Comparison of ENCODE assay signal across 11 mouse cellular contexts in the genomic region with DNA sequence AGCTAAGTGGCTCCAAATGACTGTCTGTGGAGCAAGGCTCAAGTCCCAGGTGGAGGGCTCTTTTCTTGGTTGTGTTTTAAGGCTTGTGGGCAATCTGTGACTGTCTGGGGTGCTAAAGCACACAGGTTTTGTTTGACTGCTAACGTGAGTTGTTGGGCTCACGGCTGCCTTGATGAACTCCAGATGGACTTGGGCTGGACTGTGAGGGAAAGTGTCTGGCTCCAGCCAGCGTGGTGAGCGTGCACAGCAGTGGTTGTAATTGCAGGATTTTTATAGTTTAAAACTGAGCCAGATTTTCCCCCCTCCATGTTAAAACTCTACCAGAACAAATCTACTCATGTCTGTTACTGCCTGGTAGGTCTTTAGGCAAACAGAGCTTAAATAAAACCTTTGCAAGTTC. TPM values are rescaled to one million over a fixed set of nuclear protein-coding genes. Genes with fewer than 3 reads are reported as not detected.
DNase-seq lines count a peak whose midpoint lies in the region; ATAC-seq and TF ChIP-seq lines count a peak whose summit lies in the region.
"Had no signal": no experiment of that assay in that cellular context is flagged by ENCODE, and none has a peak within 500 bp of the region (broad histone marks: within the 10 kb centered on the region; RNA-seq: fewer than 3 reads in every experiment).

No protein-coding gene starts in this region.

- H3K27me3 ChIP-seq in testis, adult 2 months (ENCODE audit: control insufficient read depth, insufficient read depth, low read length): no peaks in the 10 kb centered on the region
- H3K27me3 ChIP-seq in kidney, postnatal 0 days (ENCODE audit: insufficient read depth, low read length): no peaks in the 10 kb centered on the region
- no peaks in the 10 kb centered on the region for H3K27me3 ChIP-seq in stomach, postnatal 0 days (ENCODE audit: control insufficient read depth, insufficient read depth, low read length)

- TF ChIP-seq EP300 in stomach, postnatal 0 days (optimal IDR thresholded peaks at IDR 0.05): no peak

- H3K4me1 ChIP-seq in testis, adult 2 months (ENCODE audit: control insufficient read depth, insufficient read depth, low read length): peaks cover 6% of the 10 kb centered on the region
- H3K4me1 ChIP-seq in kidney, postnatal 0 days (replicated peaks; ENCODE audit: insufficient read depth, low read length): peaks cover 10% of the 10 kb centered on the region
- H3K4me1 ChIP-seq in stomach, postnatal 0 days (replicated peaks; ENCODE audit: control insufficient read depth, insufficient read depth): no peaks in the 10 kb centered on the region

- H3K36me3 ChIP-seq in testis, adult 2 months (ENCODE audit: control insufficient read depth, insufficient read depth, low read length): no peaks in the 10 kb centered on the region
- 0 out of 2 replicates have a peak, but pooled peaks cover 11% of the 10 kb centered on the region for H3K36me3 ChIP-seq in kidney, postnatal 0 days (ENCODE audit: insufficient read depth, low read length)
- no peaks in the 10 kb centered on the region for H3K36me3 ChIP-seq in stomach, postnatal 0 days (ENCODE audit: control insufficient read depth, insufficient read depth, low read length)

- TF ChIP-seq POLR2A in testis, adult 2 months (IDR thresholded peaks at IDR 0.05; ENCODE audit: control insufficient read depth, low read depth, low read length): no peak

- H3K4me2 ChIP-seq in kidney, postnatal 0 days (ENCODE audit: low read length): peak overlapping the region; percentile 79
- H3K4me2 ChIP-seq in stomach, postnatal 0 days (replicated peaks; ENCODE audit: low read depth): peak overlapping the region; percentile 77

- ATAC-seq in kidney, postnatal 0 days (replicated peaks; ENCODE audit: low FRiP score, low read depth): no peak
- no peak for ATAC-seq in stomach, postnatal 0 days (ENCODE audit: low FRiP score, low TSS enrichment)

- DNase-seq in heart, adult 11 months: peak; percentile 73
- no peak for DNase-seq in heart, postnatal 25 days (ENCODE audit: low spot score)
- no peak for DNase-seq in testis, postnatal 14 days (ENCODE audit: low spot score)
- peak; percentile 66 for DNase-seq in kidney, postnatal 0 days (ENCODE audit: low spot score)
- no peak for DNase-seq in stomach, postnatal 0 days (ENCODE audit: low spot score)
- DNase-seq in ovary, postnatal 10 days (ENCODE audit: low spot score): no peak
- DNase-seq in left cerebral cortex, adult 11 months (ENCODE audit: low spot score): no peak
- DNase-seq: B cell, adult 2 months; cerebellum, adult 18-20 months had no signal

- no peaks in the 10 kb centered on the region for H3K9me3 ChIP-seq in kidney, postnatal 0 days (replicated peaks; ENCODE audit: low read length)
- no peaks in the 10 kb centered on the region for H3K9me3 ChIP-seq in stomach, postnatal 0 days (ENCODE audit: control insufficient read depth, low read length)

- H3K4me3 ChIP-seq in testis, adult 2 months (ENCODE audit: control insufficient read depth, low read depth, low read length): no peak overlapping the region
- 0 out of 2 replicates have a peak overlapping the region, but pooled peaks have one; percentile 3 for H3K4me3 ChIP-seq in kidney, postnatal 0 days (replicated peaks; ENCODE audit: low read depth, low read length)
- 0 out of 2 replicates have a peak overlapping the region, but pooled peaks have one; percentile 8 for H3K4me3 ChIP-seq in stomach, postnatal 0 days (ENCODE audit: low read depth, low read length)
- H3K4me3 ChIP-seq: left cerebral cortex, adult 2 months had no signal

- intact Hi-C loops in heart, postnatal 25 days (cut with DNase I): no loop called here

- peak overlapping the region; percentile 42; the same call in 1 of the 2 replicates for H3K27ac ChIP-seq in testis, adult 2 months (ENCODE audit: control insufficient read depth, insufficient read depth, low read depth, low read length)
- peak overlapping the region; percentile 25; the same call in 1 of the 2 replicates for H3K27ac ChIP-seq in kidney, postnatal 0 days
- peak overlapping the region; percentile 97 for H3K27ac ChIP-seq in stomach, postnatal 0 days (replicated peaks)
- H3K27ac ChIP-seq: left cerebral cortex, adult 2 months had no signal

- TF ChIP-seq CTCF in testis, adult 2 months (IDR thresholded peaks at IDR 0.05; ENCODE audit: control insufficient read depth, insufficient read depth, insufficient replicate concordance, low read depth, low read length): no peak
- TF ChIP-seq CTCF in kidney, postnatal 0 days (IDR thresholded peaks at IDR 0.05; ENCODE audit: low read depth): no peak
- no peak for TF ChIP-seq CTCF in stomach, postnatal 0 days (IDR thresholded peaks at IDR 0.05; ENCODE audit: low read depth)

- H3K9ac ChIP-seq in kidney, postnatal 0 days (ENCODE audit: low read depth, low read length): peak overlapping the region; percentile 18; the same call in 1 of the 2 replicates
- peak overlapping the region; percentile 50; the same call in 1 of the 2 replicates for H3K9ac ChIP-seq in stomach, postnatal 0 days (ENCODE audit: low read length)

- 19% methylated on average over 4 of the region's 4 CpGs for WGBS in kidney, postnatal 0 days
- 13% methylated on average over 4 of the region's 4 CpGs for WGBS in stomach, postnatal 0 days

RNA-seq across cellular contexts. Expression of gene Lrig3, which starts 4.5 kb away (rescaled TPM):
- 1 to 10 TPM; 2.3 to 2.5 TPM for total RNA-seq in heart, postnatal 25 days (2021)
- 2.2 TPM in 2 replicates for polyA plus RNA-seq in testis, adult 2 months (2012; rRNA removed)
- 14.9 and 16.0 TPM in 2 replicates for polyA plus RNA-seq in kidney, postnatal 0 days (2015; fragmentation: Nextera tagmentation; extraction: Ambion mirVana)
- 11.3 and 11.6 TPM in 2 replicates for polyA plus RNA-seq in stomach, postnatal 0 days (2015; fragmentation: Nextera tagmentation; extraction: Ambion mirVana)

Comparison
In these comparisons a context has a peak if more than half of its experiments do, and no peak if none do; other contexts are left out.
1. DNase-seq: peak in heart, adult 11 months (single experiment) and kidney, postnatal 0 days (single experiment); none in heart, postnatal 25 days (single experiment), testis, postnatal 14 days (single experiment), stomach, postnatal 0 days (single experiment), ovary, postnatal 10 days (single experiment) and left cerebral cortex, adult 11 months (single experiment).
2. H3K27ac ChIP-seq: peak in every context shown above with its lines; median percentile 97 in stomach, postnatal 0 days; 42 in testis, adult 2 months; 25 in kidney, postnatal 0 days.